Mouse (Mus musculus) bone marrow, adult 2 months (tissue): Measurements from ENCODE around the gene Exog. TPM values are rescaled to one million over a fixed set of nuclear protein-coding genes. Genes with fewer than 3 reads are reported as not detected.

Experiments
- H3K27ac ChIP-seq: fragments of 200-500 bp; 2 replicates; pipeline ENCODE4 v1.5.1; 2012; ENCODE audit warnings: low read depth, mild to moderate bottlenecking, control low read depth, inconsistent platforms, low read length; ENCODE audit not compliant: control insufficient read depth, poor library complexity, insufficient read depth
- H3K4me1 ChIP-seq: fragments of 200-500 bp; 2 replicates; pipeline ENCODE4 v1.6.1; 2011; ENCODE audit warnings: low read length; ENCODE audit not compliant: control insufficient read depth, insufficient read depth
- H3K4me3 ChIP-seq: fragments of 200-500 bp; replicated peaks from 2 replicates; pipeline ENCODE3; 2011; ENCODE audit warnings: mild to moderate bottlenecking, low read depth, low read length, control low read depth; ENCODE audit not compliant: control insufficient read depth
- CTCF ChIP-seq: fragments of 200-500 bp; IDR thresholded peaks from 2 replicates; pipeline ENCODE4 v1.5.1; 2011; ENCODE audit warnings: low read length, control low read depth; ENCODE audit not compliant: control insufficient read depth, insufficient read depth
- POLR2A ChIP-seq: fragments of 200-500 bp; IDR thresholded peaks from 2 replicates; pipeline ENCODE4 v1.6.1; 2011; ENCODE audit warnings: low read depth, mild to moderate bottlenecking, control low read depth, low read length, borderline replicate concordance; ENCODE audit not compliant: control insufficient read depth
- WGBS: fragments of 180-500 bp; shearing (Covaris S2); methylation state at CpG from one replicate; pipeline ENCODE4 v1.1.7; 2018; 5-methylcytosine and 5-hydroxymethylcytosine counted together
- polyA plus RNA-seq: library from polyadenylated mRNA; stranded (reverse); fragments of >200 nt; gene quantifications from 2 replicates; pipeline ENCODE4 v1.2.4, GENCODE M21; 2011; ENCODE audit warnings: low replicate concordance; ENCODE audit not compliant: missing spikeins, insufficient read depth, insufficient read length

The Exog gene
- polyA plus RNA-seq, 1 experiment, result 2.3 TPM

GRCm38 (mm10) chr9:119498885-119499284, 54.1 kb downstream of the Exog start:
- H3K27ac ChIP-seq, result no peak overlapping the region
- 42% methylated on average over 7 of the region's 7 CpGs for WGBS
- no peak overlapping the region for H3K4me3 ChIP-seq
- H3K4me1 ChIP-seq, result no peaks in the 10 kb centered on the region
- TF ChIP-seq POLR2A (no peak), CTCF (no peak)

GRCm38 (mm10) chr9:119503613-119504012, 58.9 kb downstream of the Exog start:
- no peak for TF ChIP-seq CTCF
- no peak for TF ChIP-seq POLR2A
- 85% methylated on average over 9 of the region's 9 CpGs for WGBS
- Histone ChIP-seq H3K4me1 (no peaks in the 10 kb centered on the region), H3K4me3 (no peak overlapping the region), H3K27ac (no peak overlapping the region)

- 57% methylated on average over 11 of the region's 11 CpGs for WGBS
Measured at GRCm38 (mm10) chr9:119504981-119505658, 60.4 kb downstream of the Exog start.

GRCm38 (mm10) chr9:119510902-119511301, 66.2 kb downstream of the Exog start:
- TF ChIP-seq POLR2A, result no peak
- no peak for TF ChIP-seq CTCF

More at GRCm38 (mm10) chr9:119504981-119505658, 60.4 kb downstream of the Exog start:
- no peak overlapping the region for H3K4me3 ChIP-seq
- no peak overlapping the region for H3K27ac ChIP-seq
- H3K4me1 ChIP-seq, result no peaks in the 10 kb centered on the region
- TF ChIP-seq POLR2A (no peak), CTCF (no peak)

GRCm38 (mm10) chr9:119512993-119513392, 68.2 kb downstream of the Exog start:
- Histone ChIP-seq H3K27ac (no peak overlapping the region), H3K4me1 (no peaks in the 10 kb centered on the region), H3K4me3 (no peak overlapping the region)
- WGBS, result 80% methylated on average over 9 of the region's 9 CpGs
- no peak for TF ChIP-seq CTCF
- TF ChIP-seq POLR2A, result no peak

More at GRCm38 (mm10) chr9:119510902-119511301, 66.2 kb downstream of the Exog start:
- Histone ChIP-seq H3K27ac (no peak overlapping the region), H3K4me1 (no peaks in the 10 kb centered on the region), H3K4me3 (no peak overlapping the region)
- 69% methylated on average over 6 of the region's 6 CpGs for WGBS

- 85% methylated on average over 8 of the region's 8 CpGs for WGBS
- Histone ChIP-seq H3K27ac (no peak overlapping the region), H3K4me1 (no peaks in the 10 kb centered on the region), H3K4me3 (no peak overlapping the region)
- no peak for TF ChIP-seq CTCF
- no peak for TF ChIP-seq POLR2A
Measured at GRCm38 (mm10) chr9:119513816-119514215, 69.1 kb downstream of the Exog start.

GRCm38 (mm10) chr9:119514986-119515385, 70.2 kb downstream of the Exog start:
- Histone ChIP-seq H3K4me3 (no peak overlapping the region), H3K4me1 (no peaks in the 10 kb centered on the region), H3K27ac (no peak overlapping the region)
- WGBS, result 72% methylated on average over 8 of the region's 8 CpGs
- TF ChIP-seq CTCF, result no peak
- no peak for TF ChIP-seq POLR2A

Other genes starting within 250 kb of the Exog start
- gene Slc22a13, start 235.8 kb upstream of the Exog start, polyA plus RNA-seq, result not detected in 2 replicates
- gene Oxsr1, start 122.5 kb upstream of the Exog start, polyA plus RNA-seq, result 16.7 and 19.3 TPM in 2 replicates
- 25.2 and 53.7 TPM in 2 replicates for gene Acaa1a, start 105.3 kb upstream of the Exog start, polyA plus RNA-seq
- 17.7 and 26.2 TPM in 2 replicates for gene Myd88, start 103.5 kb upstream of the Exog start, polyA plus RNA-seq
- gene Xylb, start 87.6 kb upstream of the Exog start, polyA plus RNA-seq, result 1.5 and 2.3 TPM in 2 replicates
- gene Slc22a14, start 79.4 kb upstream of the Exog start, polyA plus RNA-seq, result 2.0 and 8.0 TPM in 2 replicates
- 0.47 and 2.8 TPM in 2 replicates for gene Acvr2b, start 42.8 kb upstream of the Exog start, polyA plus RNA-seq
- not detected in 2 replicates for gene Scn5a, start 134.1 kb downstream of the Exog start, polyA plus RNA-seq